Mouse (Mus musculus) mature B cell (primary cell): ENCODE measurements at regions not wholly inside any gene's neighbourhood (a gene's known extent, or its start where the extent isn't known, plus 50 kb on each side); places are given as distances from the start of the nearest gene placed in this dataset.
"Not testable (repeated sequence)": the region's sequence is repeated elsewhere in the genome, so short reads cannot be mapped to it uniquely, and the experiment has no call there.

Experiments
- in situ Hi-C: fragments of 300-500 bp; cut with MboI; formaldehyde crosslinking; loops from 2 replicates; pipeline ENCODE4 v1.14.3; 2019

- in situ Hi-C loops: no loop called here
Observed at GRCm38 (mm10) chr9:115422786-115423185, 112.6 kb upstream of the Stt3b start.

GRCm38 (mm10) chr9:115426682-115427081, 116.5 kb upstream of the Stt3b start:
- in situ Hi-C loops: no loop called here

- in situ Hi-C loops: no loop called here
Observed at GRCm38 (mm10) chr9:115430271-115430670, 120.0 kb upstream of the Stt3b start.

GRCm38 (mm10) chr9:115434696-115435095, 124.5 kb upstream of the Stt3b start:
- in situ Hi-C loops: no loop called here

GRCm38 (mm10) chr9:115436301-115436700, 126.1 kb upstream of the Stt3b start:
- in situ Hi-C loops: no loop called here

GRCm38 (mm10) chr9:115438234-115438633, 128.0 kb upstream of the Stt3b start:
- in situ Hi-C loops: not testable (repeated sequence)

- in situ Hi-C loops: no loop called here
Observed at GRCm38 (mm10) chr9:115446681-115447080, 136.5 kb upstream of the Stt3b start.

- in situ Hi-C loops: no loop called here
Observed at GRCm38 (mm10) chr9:115450741-115451320, 140.6 kb upstream of the Stt3b start.

GRCm38 (mm10) chr9:115454771-115455170, 144.6 kb upstream of the Stt3b start:
- in situ Hi-C loops: no loop called here

GRCm38 (mm10) chr9:115456121-115456520, 145.9 kb upstream of the Stt3b start:
- in situ Hi-C loops: no loop called here

GRCm38 (mm10) chr9:115456638-115457037, 146.4 kb upstream of the Stt3b start:
- in situ Hi-C loops: no loop called here

- in situ Hi-C loops: no loop called here
Observed at GRCm38 (mm10) chr9:115457889-115458710, 147.9 kb upstream of the Stt3b start.

- in situ Hi-C loops: not testable (repeated sequence)
Observed at GRCm38 (mm10) chr9:115459075-115459474, 148.9 kb upstream of the Stt3b start.

- in situ Hi-C loops: no loop called here
Observed at GRCm38 (mm10) chr9:115465326-115465725, 155.1 kb upstream of the Stt3b start.

GRCm38 (mm10) chr9:115468641-115469040, 158.4 kb upstream of the Stt3b start:
- in situ Hi-C loops: no loop called here

GRCm38 (mm10) chr9:115471582-115471981, 161.4 kb upstream of the Stt3b start:
- in situ Hi-C loops: no loop called here

- in situ Hi-C loops: no loop called here
Observed at GRCm38 (mm10) chr9:115473037-115473436, 162.8 kb upstream of the Stt3b start.

GRCm38 (mm10) chr9:115473847-115474246, 163.6 kb upstream of the Stt3b start:
- in situ Hi-C loops: no loop called here

- in situ Hi-C loops: no loop called here
Observed at GRCm38 (mm10) chr9:115474342-115474741, 164.1 kb upstream of the Stt3b start.

- in situ Hi-C loops: no loop called here
Observed at GRCm38 (mm10) chr9:115476205-115476604, 166.0 kb upstream of the Stt3b start.

- in situ Hi-C loops: no loop called here
Observed at GRCm38 (mm10) chr9:115477556-115478220, 167.5 kb upstream of the Stt3b start.

GRCm38 (mm10) chr9:115478946-115479345, 168.7 kb upstream of the Stt3b start:
- in situ Hi-C loops: no loop called here

- in situ Hi-C loops: loop anchor here (5.0 kb wide), 1 partner anchor 169 kb away; the partner anchor contains the start of gene Stt3b
Observed at GRCm38 (mm10) chr9:115481176-115481575, 171.0 kb upstream of the Stt3b start.
